Mouse (Mus musculus): ENCODE results near the gene Mapre3.

GRCm38 (mm10) chr5:30824124-30824988, 9.9 kb downstream of the Mapre3 start:
- TF ChIP-seq CTCF (conservative IDR thresholded peaks at IDR 0.05 in 1 of 2, IDR thresholded peaks at IDR 0.05 in 1 of 2; ENCODE audit: low read depth in 2 of 2, low read length in 2 of 2) (no peak), TBP (conservative IDR thresholded peaks at IDR 0.05; ENCODE audit: low read depth, low read length) (no peak), CHD2 (IDR thresholded peaks at IDR 0.05; ENCODE audit: low read length) (no peak), JUND (conservative IDR thresholded peaks at IDR 0.05; ENCODE audit: low read depth, low read length) (no peak), MAX (IDR thresholded peaks at IDR 0.05; ENCODE audit: low read length) (no peak), E2F4 (IDR thresholded peaks at IDR 0.05; ENCODE audit: insufficient replicate concordance, low read depth, low read length) (no peak), POLR2A (IDR thresholded peaks at IDR 0.05; ENCODE audit: low read depth, low read length) (no peak), NRF1 (IDR thresholded peaks at IDR 0.05; ENCODE audit: low read depth, low read length) (no peak), MXI1 (IDR thresholded peaks at IDR 0.05; ENCODE audit: low read depth, low read length) (no peak), EP300 (IDR thresholded peaks at IDR 0.05; ENCODE audit: low read length) (no peak)

Data from CH12.LX (cell line).